Mouse (Mus musculus) layer of hippocampus, adult 2 months (tissue): ENCODE data around the gene Tgm7. TPM values are rescaled to one million over a fixed set of nuclear protein-coding genes. Genes with fewer than 3 reads are reported as not detected.

ENCODE experiments used
- DNase-seq, 2 experiments: peaks; one replicate each; pipeline ENCODE4 v3.0.0; 2022; ENCODE audit warnings: low spot score in 2 of 2
- H3K27ac ChIP-seq: fragments of 200-600 bp; 2 replicates; pipeline ENCODE4 v1.8.1; 2022
- H3K4me3 ChIP-seq: fragments of 200-600 bp; 2 replicates; pipeline ENCODE4 v1.8.1; 2022; ENCODE audit warnings: mild to moderate bottlenecking
- CTCF ChIP-seq: fragments of 200-600 bp; conservative IDR thresholded peaks from 2 replicates; pipeline ENCODE4 v1.8.1; 2022; ENCODE audit warnings: antibody characterized with exemption, mild to moderate bottlenecking, moderate library complexity
- total RNA-seq, 2 experiments: library from RNA; stranded (reverse); gene quantifications; 2 replicates each; pipeline ENCODE4 v1.2.3; 2021

Gene Tgm7
- total RNA-seq, 2 experiments from 2014 or later, result 0.33 TPM; not detected in 1

DNA sequence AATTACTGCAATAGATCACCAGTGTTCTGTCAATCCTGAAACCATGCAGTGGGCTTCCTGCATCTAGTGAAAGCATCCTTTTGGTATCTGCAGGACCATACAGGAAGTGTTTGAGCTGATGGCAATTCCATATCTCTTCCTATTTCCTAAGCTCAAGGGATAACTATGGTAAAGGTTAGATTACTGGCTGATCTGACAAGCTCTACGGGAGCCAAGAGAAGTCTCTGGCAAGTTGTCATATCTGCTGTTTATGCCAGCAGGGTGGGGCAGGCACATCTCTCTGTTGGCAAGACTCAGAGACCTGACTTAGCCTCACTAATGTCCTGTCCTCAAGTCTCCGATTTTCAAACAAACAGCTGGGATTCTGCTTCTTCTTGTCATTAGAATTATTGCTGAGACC is 55.5 kb downstream of the Tgm7 start:
- DNase-seq, result no peak
- no peak overlapping the region for H3K4me3 ChIP-seq
- no peak for TF ChIP-seq CTCF
- H3K27ac ChIP-seq, result no peak overlapping the region

DNA sequence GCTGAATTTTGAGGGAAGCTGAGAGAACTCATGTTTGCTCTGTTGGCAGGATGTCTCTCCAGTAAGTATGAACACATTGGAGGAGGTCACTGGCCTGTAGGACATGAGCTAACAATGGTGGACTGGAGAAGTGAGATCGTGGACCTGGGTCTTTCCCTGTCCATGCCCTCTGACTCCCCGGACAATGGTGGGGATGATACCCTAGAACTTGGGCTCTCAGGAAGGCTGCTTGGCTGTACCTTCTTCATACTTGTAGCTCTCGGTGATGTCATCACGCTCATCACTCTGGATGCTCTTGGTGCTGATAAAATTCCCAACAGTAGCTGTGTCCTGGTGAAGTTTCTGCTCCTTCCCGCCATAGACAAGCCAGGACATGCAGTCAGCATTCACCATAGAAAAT is 57.4 kb downstream of the Tgm7 start:
- no peak overlapping the region for H3K4me3 ChIP-seq
- no peak for DNase-seq
- TF ChIP-seq CTCF, result no peak
- H3K27ac ChIP-seq, result no peak overlapping the region

- DNase-seq, result no peak
- no peak for TF ChIP-seq CTCF
- Histone ChIP-seq H3K4me3 (no peak overlapping the region), H3K27ac (no peak overlapping the region)
These were observed 63.9 kb downstream of the Tgm7 start for GRCm38 (mm10) chr2:121045653-121046052.

Other genes with a start within 250 kb of the Tgm7 start
- 10 to 100 TPM; 44.7 to 48.0 TPM for gene Ubr1, start 139.1 kb downstream of the Tgm7 start, total RNA-seq
- gene Tmem62, start 132.8 kb downstream of the Tgm7 start, total RNA-seq, result 10 to 100 TPM; 26.2 to 26.6 TPM
- 10 to 100 TPM; 57.8 to 58.8 TPM for gene Ccndbp1, start 101.4 kb downstream of the Tgm7 start, total RNA-seq
- gene Epb42, start 72.7 kb downstream of the Tgm7 start, total RNA-seq, result not detected
- gene Tgm5, start 24.0 kb downstream of the Tgm7 start, total RNA-seq, result not detected
- 10 to 100 TPM; 17.6 to 17.9 TPM for gene Adal, start 30.6 kb upstream of the Tgm7 start, total RNA-seq
- 1 to 10 TPM; 8.3 to 9.6 TPM for gene Lcmt2, start 30.9 kb upstream of the Tgm7 start, total RNA-seq
- 10 to 100 TPM; 39.0 to 42.3 TPM for gene Tubgcp4, start 60.9 kb upstream of the Tgm7 start, total RNA-seq
- 1 to 10 TPM; 5.0 to 6.6 TPM for gene Zscan29, start 61.3 kb upstream of the Tgm7 start, total RNA-seq
- gene Trp53bp1, start 161.6 kb upstream of the Tgm7 start, total RNA-seq, result 100 to 1,000 TPM; 148 to 162 TPM
- gene Map1a, start 179.8 kb upstream of the Tgm7 start, total RNA-seq, result 100 to 1,000 TPM; 622 to 629 TPM
- gene Ppip5k1, start 245.6 kb upstream of the Tgm7 start, total RNA-seq, result 100 to 1,000 TPM; 106 to 110 TPM
- 100 to 1,000 TPM; 360 to 396 TPM for gene Ckmt1, start 247.9 kb upstream of the Tgm7 start, total RNA-seq